Mouse (Mus musculus) spleen, postnatal 4 days (tissue): ENCODE results near the gene Itgav.

ENCODE experiments used
- DNase-seq, 2 experiments: peaks; one replicate each; pipeline ENCODE4 v3.0.0; 2022; ENCODE audit warnings: low spot score in 2 of 2

Gene Itgav

GRCm38 (mm10) chr2:83813273-83813892, 89.2 kb downstream of the Itgav start:
- no peak for DNase-seq

GRCm38 (mm10) chr2:83814009-83814408, 89.8 kb downstream of the Itgav start:
- DNase-seq: no peak

GRCm38 (mm10) chr2:83816147-83816546, 92.0 kb downstream of the Itgav start:
- DNase-seq: no peak

GRCm38 (mm10) chr2:83825161-83825560, 101.0 kb downstream of the Itgav start:
- no peak for DNase-seq

GRCm38 (mm10) chr2:83828895-83829539, 104.8 kb downstream of the Itgav start:
- DNase-seq: no peak

- DNase-seq: no peak
Observed at GRCm38 (mm10) chr2:83832903-83833302, 108.7 kb downstream of the Itgav start.

GRCm38 (mm10) chr2:83835313-83836070, 111.3 kb downstream of the Itgav start:
- DNase-seq: no peak

- DNase-seq: no peak
Observed at GRCm38 (mm10) chr2:83848495-83848894, 124.3 kb downstream of the Itgav start.

- DNase-seq: no peak
Observed at GRCm38 (mm10) chr2:83853423-83853822, 129.2 kb downstream of the Itgav start.

GRCm38 (mm10) chr2:83856236-83856635, 132.0 kb downstream of the Itgav start:
- DNase-seq: no peak
